ENCODE assay signal across 17 mouse cellular contexts in genomic region chr1:179176861-179177658, GRCm38 (mm10).
DNase-seq lines count a peak whose midpoint lies in the region; TF ChIP-seq lines count a peak whose summit lies in the region.
"Had no signal": no experiment of that assay in that cellular context is flagged by ENCODE, and none has a peak within 500 bp of the region (broad histone marks: within the 10 kb centered on the region; RNA-seq: fewer than 3 reads in every experiment).

No protein-coding gene starts in this region.

- no peak for TF ChIP-seq POLR2A in embryonic fibroblast, embryonic 13.5 days (IDR thresholded peaks at IDR 0.05; ENCODE audit: low read depth, low read length)

- TF ChIP-seq CTCF in embryonic fibroblast, embryonic 13.5 days (IDR thresholded peaks at IDR 0.05; ENCODE audit: borderline replicate concordance, insufficient read depth, low read length), result no peak

- peaks cover 5% of the 10 kb centered on the region; the same call in 1 of the 2 replicates for H3K4me1 ChIP-seq in embryonic fibroblast, embryonic 13.5 days (ENCODE audit: control insufficient read depth, insufficient read depth, low read length)
- H3K4me1 ChIP-seq: liver, embryonic 12.5 days had no signal

- peak; percentile 82 for DNase-seq in heart, adult 11 months
- DNase-seq in heart, postnatal 10 days, result no peak
- DNase-seq in ZHBTc4 (ENCODE audit: low read depth, low spot score), result peak; percentile 13
- peak; percentile 23 to 42 for DNase-seq in kidney, postnatal 36 days
- DNase-seq in thymus, postnatal 10 days (ENCODE audit: low spot score in 2 of 2), result no peak
- DNase-seq in layer of hippocampus, adult 18-20 months (ENCODE audit: low spot score in 2 of 2), result no peak
- DNase-seq in urinary bladder, postnatal 36 days (ENCODE audit: low spot score in 2 of 2), result no peak
- DNase-seq: adrenal gland, postnatal 10 days; cerebellum, adult 2 months; thymus, postnatal 4 days had no signal

- peak overlapping the region; percentile 39 for H3K27ac ChIP-seq in embryonic fibroblast, embryonic 13.5 days (ENCODE audit: insufficient read depth, low read length)
- H3K27ac ChIP-seq: forebrain, embryonic 15.5 days; hindbrain, postnatal 0 days; kidney, postnatal 0 days; liver, embryonic 12.5 days; midbrain, embryonic 15.5 days had no signal

- H3K4me3 ChIP-seq in embryonic fibroblast, embryonic 13.5 days (ENCODE audit: insufficient read depth, low read length), result no peak overlapping the region
- H3K4me3 ChIP-seq: erythroblast, embryonic 14.5 days; forebrain, embryonic 15.5 days; liver, embryonic 12.5 days; midbrain, embryonic 15.5 days had no signal

- intact Hi-C loops in heart, postnatal 10 days (cut with DNase I), result no loop called here

Comparison
In these comparisons a context has a peak if more than half of its experiments do, and no peak if none do; other contexts are left out.
1. DNase-seq: peak in heart, adult 11 months (single experiment), ZHBTc4 (single experiment) and kidney, postnatal 36 days (2 of 2); none in heart, postnatal 10 days (0 of 2), thymus, postnatal 10 days (0 of 2), layer of hippocampus, adult 18-20 months (0 of 2) and urinary bladder, postnatal 36 days (0 of 2).